Mouse (Mus musculus) liver, postnatal 0 days (tissue): ENCODE measurements around the gene Tnip1.

Experiments used
- CTCF ChIP-seq: sonication (generic); IDR thresholded peaks from 2 replicates; pipeline ENCODE4 v1.5.1; 2016; ENCODE audit warnings: antibody characterized with exemption, low read depth
- EP300 ChIP-seq: IDR thresholded peaks from 2 replicates; pipeline ENCODE4 v1.6.1; 2016; ENCODE audit warnings: antibody characterized with exemption, low read depth, mild to moderate bottlenecking

DNA sequence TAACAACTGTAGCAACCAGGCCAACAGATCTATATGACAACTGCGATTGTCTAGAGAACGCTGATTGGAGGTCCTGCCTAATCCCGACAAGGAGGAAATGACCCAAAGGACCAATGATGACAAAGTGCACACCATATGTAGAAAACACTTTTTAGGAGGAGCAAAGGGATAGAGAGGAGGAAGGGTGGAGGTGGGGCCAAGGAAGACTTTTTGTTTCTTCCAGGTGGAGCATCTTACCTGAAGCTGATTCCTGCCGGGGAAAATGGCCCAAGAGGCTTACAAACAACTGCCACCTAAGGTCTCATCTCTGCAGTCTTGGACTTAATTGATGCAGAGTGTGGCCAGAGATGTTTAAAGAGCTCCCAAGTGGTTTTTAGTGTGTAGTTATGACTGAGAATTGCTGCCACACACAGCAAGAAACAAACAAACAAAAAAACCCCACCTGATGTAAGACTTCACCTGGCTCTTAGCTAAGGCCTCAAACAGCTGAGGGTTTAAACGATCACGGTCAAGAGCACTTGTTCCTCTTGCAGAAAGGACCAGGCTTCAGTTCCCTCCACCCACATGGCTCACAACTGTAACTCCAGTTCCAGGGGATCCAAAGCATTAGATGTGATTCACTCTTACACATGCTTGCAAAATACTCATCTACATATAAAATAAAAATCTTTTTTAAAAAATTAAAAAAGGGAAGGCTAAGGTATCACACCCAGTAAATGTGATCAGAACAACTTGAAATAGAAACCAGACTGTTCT lies 97.2 kb downstream of the Tnip1 start:
- TF ChIP-seq CTCF (no peak), EP300 (no peak)
